Mouse (Mus musculus) megakaryocyte, embryonic 14.5 days (primary cell): Measurements from ENCODE around the gene Palb2.

ENCODE experiments used
- FLI1 ChIP-seq: IDR thresholded peaks from 2 replicates; pipeline ENCODE4 v1.6.1; 2012; ENCODE audit warnings: low read length, inconsistent platforms, mixed read lengths
- GATA1 ChIP-seq: IDR thresholded peaks from 3 replicates; pipeline ENCODE4 v1.6.1; 2012; ENCODE audit warnings: mixed read lengths, low read length, inconsistent platforms, borderline replicate concordance

DNA sequence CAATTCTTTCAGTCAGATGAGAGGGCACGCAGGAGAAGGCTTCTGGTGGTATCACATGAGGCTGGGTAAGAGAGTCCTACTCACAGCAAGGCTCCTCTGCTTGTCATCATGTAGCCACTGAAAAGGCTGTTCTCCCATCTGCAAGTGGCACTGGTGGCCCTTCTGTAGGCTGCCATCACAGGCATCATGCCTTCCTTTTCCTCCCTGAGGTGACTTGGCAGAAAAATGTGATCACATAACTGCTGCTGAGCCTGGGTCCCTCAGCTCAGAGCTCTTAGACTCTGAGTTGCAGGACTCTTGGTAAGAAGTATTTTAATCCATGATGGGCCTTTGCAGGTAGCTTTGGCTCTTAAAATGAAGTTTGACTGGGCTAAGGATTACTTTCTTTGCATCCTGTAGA, 51.7 kb downstream of the Palb2 start:
- TF ChIP-seq GATA1 (no peak), FLI1 (no peak)
